Mouse (Mus musculus): Measurements from ENCODE around the gene Btd.

The Btd gene

GRCm38 (mm10) chr14:31715669-31716068, 74.8 kb downstream of the Btd start:
- DNase-seq (ENCODE audit: low spot score), result no peak

DNA sequence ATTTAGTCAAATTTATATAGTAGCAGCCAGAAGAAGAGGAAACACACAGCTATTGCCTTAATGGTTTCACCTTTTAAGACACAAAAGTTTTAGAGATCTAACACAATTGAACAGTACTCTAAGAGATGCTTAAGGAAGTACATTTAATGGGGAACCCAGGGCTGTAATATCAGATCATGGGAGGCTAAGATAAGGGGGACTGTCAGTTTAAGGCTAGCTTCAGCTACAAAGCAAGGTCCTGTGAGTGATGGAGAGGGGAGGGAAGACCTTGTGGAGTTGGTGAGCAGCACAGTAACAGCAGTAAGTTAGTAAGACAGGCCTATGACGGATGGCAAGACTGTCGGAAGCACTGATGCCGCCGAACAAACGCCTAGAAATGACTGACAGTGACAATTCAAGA, 76.5 kb downstream of the Btd start:
- DNase-seq (ENCODE audit: low spot score), result no peak
